Mouse (Mus musculus): ENCODE measurements around the gene Olfr618. TPM values are rescaled to one million over a fixed set of nuclear protein-coding genes. Genes with fewer than 3 reads are reported as not detected.

Olfr618 gene
- not detected for polyA plus RNA-seq (2015; fragmentation: Illumina TruSeq; extraction: RNeasy Lipid Tissue Mini Kit (QIAGEN cat#74804); ENCODE audit: insufficient read depth, low read depth, low replicate concordance)

GRCm38 (mm10) chr7:103589803-103590202 lies at the start of gene Olfr618:
Olfr618 (plus strand) TSS chr7:103590103.

GRCm38 (mm10) chr7:103542617-103543016 lies 47.3 kb upstream of the Olfr618 start, which contains the start of gene Olfr612:
Olfr612 (minus strand) TSS chr7:103542717.

DNA sequence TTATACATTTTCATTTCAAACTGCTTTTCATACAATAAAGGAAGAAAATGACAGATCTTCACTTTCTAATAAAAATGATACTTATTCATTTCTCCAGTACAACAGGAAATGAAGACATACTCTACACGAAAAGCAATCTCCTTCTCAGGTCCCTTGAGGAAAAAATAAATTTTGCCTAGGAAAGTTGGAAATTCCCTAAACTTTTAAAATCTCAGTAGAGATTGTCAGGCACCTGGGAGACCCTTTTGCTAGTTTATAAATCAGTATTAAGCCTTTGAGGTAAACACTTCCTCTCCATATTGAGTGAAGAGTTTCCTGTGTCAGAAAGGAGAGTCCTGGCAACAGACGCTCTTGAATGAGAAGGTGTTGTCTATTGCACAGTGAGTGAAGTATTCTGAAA lies 42.1 kb upstream of the Olfr618 start, which contains the start of gene Olfr613:
Gene Olfr613 (plus strand): TSS at position 301 of the 400 bp plus-strand sequence.

DNA sequence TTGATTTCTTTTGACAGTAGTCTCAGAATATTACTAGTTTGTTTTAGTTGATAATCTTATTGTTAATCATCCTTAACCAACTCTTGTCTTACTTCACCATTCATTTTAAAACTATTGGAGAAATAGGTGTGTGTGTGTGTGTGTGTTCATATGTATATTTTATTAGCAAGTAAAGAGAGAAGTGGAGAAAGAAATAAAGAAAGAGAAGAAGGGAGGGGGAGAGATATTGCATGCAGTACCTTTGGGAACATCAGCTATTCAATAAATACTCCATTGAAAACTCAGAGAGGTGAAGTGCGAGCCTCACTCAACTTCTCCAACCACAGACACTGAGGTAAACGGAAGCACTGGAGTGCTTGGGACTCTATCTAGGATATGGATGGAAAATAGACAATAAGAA lies 34.1 kb upstream of the Olfr618 start, which contains the start of gene Olfr615:
Gene Olfr615 (plus strand): TSS at position 301 of the 400 bp plus-strand sequence.

DNA sequence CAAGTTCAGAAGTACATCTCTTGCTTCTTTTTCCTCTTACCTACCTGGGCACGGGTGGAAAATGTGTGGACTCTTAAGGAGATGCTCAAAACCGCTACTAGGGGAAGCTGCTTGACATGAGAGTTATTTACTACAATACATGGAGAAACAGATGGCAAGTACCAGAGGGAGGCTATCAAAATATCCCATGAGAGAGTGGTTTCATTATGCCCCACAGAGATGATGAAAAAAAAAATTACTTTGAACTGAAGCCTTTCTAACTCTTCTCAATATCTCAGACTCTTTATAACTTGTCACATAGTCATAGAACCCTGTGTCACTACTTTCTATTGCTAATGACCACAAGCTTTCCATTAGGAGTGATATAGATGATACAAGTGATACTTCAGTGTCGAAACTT lies 20.9 kb upstream of the Olfr618 start, which contains the start of gene Olfr616:
Gene Olfr616 (minus strand): TSS at position 101 of the 400 bp plus-strand sequence.

GRCm38 (mm10) chr7:103572761-103573160 lies 17.1 kb upstream of the Olfr618 start, which contains the start of gene Olfr617:
Olfr617 (plus strand) TSS chr7:103573061.

GRCm38 (mm10) chr7:103600275-103600674 lies 10.4 kb downstream of the Olfr618 start, which contains the start of gene Olfr619:
Olfr619 (plus strand) TSS chr7:103600575.

GRCm38 (mm10) chr7:103612434-103612833 lies 22.5 kb downstream of the Olfr618 start, which contains the start of gene Olfr620:
Olfr620 (minus strand) TSS chr7:103612534.

DNA sequence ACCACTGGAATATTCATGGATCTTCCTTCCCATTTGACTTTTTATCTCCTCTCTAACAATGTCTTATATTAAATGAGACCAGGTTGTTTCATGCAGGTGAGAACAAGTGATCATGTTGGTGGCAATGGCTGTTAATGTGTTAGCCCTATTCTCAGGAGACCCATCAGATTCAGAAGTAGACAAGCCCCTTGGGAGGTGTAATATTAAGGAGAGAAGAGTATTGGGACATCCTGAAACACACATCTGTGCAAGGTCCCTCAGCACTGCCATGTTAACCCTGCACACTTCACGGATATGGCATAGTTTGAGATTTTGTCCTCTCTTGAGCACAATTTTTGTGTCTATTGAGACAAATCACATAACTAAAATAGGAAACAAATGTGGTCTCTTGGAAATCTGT lies 52.7 kb downstream of the Olfr618 start, which contains the start of gene Olfr622:
Gene Olfr622 (minus strand): TSS at position 101 of the 400 bp plus-strand sequence.

Other genes starting within 250 kb of the Olfr618 start
- gene Olfr600, start 240.4 kb upstream of the Olfr618 start, polyA plus RNA-seq (2015; fragmentation: Illumina TruSeq; extraction: RNeasy Lipid Tissue Mini Kit (QIAGEN cat#74804); ENCODE audit: insufficient read depth, low read depth, low replicate concordance) = not detected
- gene Olfr601, start 227.4 kb upstream of the Olfr618 start, polyA plus RNA-seq (2015; fragmentation: Illumina TruSeq; extraction: RNeasy Lipid Tissue Mini Kit (QIAGEN cat#74804); ENCODE audit: insufficient read depth, low read depth, low replicate concordance) = not detected
- gene Olfr603, start 203.9 kb upstream of the Olfr618 start, polyA plus RNA-seq (2015; fragmentation: Illumina TruSeq; extraction: RNeasy Lipid Tissue Mini Kit (QIAGEN cat#74804); ENCODE audit: insufficient read depth, low read depth, low replicate concordance) = not detected
- not detected for gene Usp17lc, start 175.0 kb upstream of the Olfr618 start, polyA plus RNA-seq (2015; fragmentation: Illumina TruSeq; extraction: RNeasy Lipid Tissue Mini Kit (QIAGEN cat#74804); ENCODE audit: insufficient read depth, low read depth, low replicate concordance)
- not detected for gene Olfr605, start 144.7 kb upstream of the Olfr618 start, polyA plus RNA-seq (2015; fragmentation: Illumina TruSeq; extraction: RNeasy Lipid Tissue Mini Kit (QIAGEN cat#74804); ENCODE audit: insufficient read depth, low read depth, low replicate concordance)
- not detected for gene Olfr606, start 141.1 kb upstream of the Olfr618 start, polyA plus RNA-seq (2015; fragmentation: Illumina TruSeq; extraction: RNeasy Lipid Tissue Mini Kit (QIAGEN cat#74804); ENCODE audit: insufficient read depth, low read depth, low replicate concordance)
- gene Olfr607, start 126.0 kb upstream of the Olfr618 start, polyA plus RNA-seq (2015; fragmentation: Illumina TruSeq; extraction: RNeasy Lipid Tissue Mini Kit (QIAGEN cat#74804); ENCODE audit: insufficient read depth, low read depth, low replicate concordance) = not detected
- not detected for gene Olfr608, start 120.2 kb upstream of the Olfr618 start, polyA plus RNA-seq (2015; fragmentation: Illumina TruSeq; extraction: RNeasy Lipid Tissue Mini Kit (QIAGEN cat#74804); ENCODE audit: insufficient read depth, low read depth, low replicate concordance)
- not detected for gene Olfr609, start 92.0 kb upstream of the Olfr618 start, polyA plus RNA-seq (2015; fragmentation: Illumina TruSeq; extraction: RNeasy Lipid Tissue Mini Kit (QIAGEN cat#74804); ENCODE audit: insufficient read depth, low read depth, low replicate concordance)
- not detected for gene Olfr610, start 78.0 kb upstream of the Olfr618 start, polyA plus RNA-seq (2015; fragmentation: Illumina TruSeq; extraction: RNeasy Lipid Tissue Mini Kit (QIAGEN cat#74804); ENCODE audit: insufficient read depth, low read depth, low replicate concordance)
- not detected for gene Olfr611, start 69.3 kb upstream of the Olfr618 start, polyA plus RNA-seq (2015; fragmentation: Illumina TruSeq; extraction: RNeasy Lipid Tissue Mini Kit (QIAGEN cat#74804); ENCODE audit: insufficient read depth, low read depth, low replicate concordance)
- not detected for gene Olfr612, start 47.4 kb upstream of the Olfr618 start, polyA plus RNA-seq (2015; fragmentation: Illumina TruSeq; extraction: RNeasy Lipid Tissue Mini Kit (QIAGEN cat#74804); ENCODE audit: insufficient read depth, low read depth, low replicate concordance)
- not detected for gene Olfr613, start 42.0 kb upstream of the Olfr618 start, polyA plus RNA-seq (2015; fragmentation: Illumina TruSeq; extraction: RNeasy Lipid Tissue Mini Kit (QIAGEN cat#74804); ENCODE audit: insufficient read depth, low read depth, low replicate concordance)
- not detected for gene Olfr615, start 34.0 kb upstream of the Olfr618 start, polyA plus RNA-seq (2015; fragmentation: Illumina TruSeq; extraction: RNeasy Lipid Tissue Mini Kit (QIAGEN cat#74804); ENCODE audit: insufficient read depth, low read depth, low replicate concordance)
- gene Olfr616, start 21.0 kb upstream of the Olfr618 start, polyA plus RNA-seq (2015; fragmentation: Illumina TruSeq; extraction: RNeasy Lipid Tissue Mini Kit (QIAGEN cat#74804); ENCODE audit: insufficient read depth, low read depth, low replicate concordance) = not detected
- gene Olfr617, start 17.0 kb upstream of the Olfr618 start, polyA plus RNA-seq (2015; fragmentation: Illumina TruSeq; extraction: RNeasy Lipid Tissue Mini Kit (QIAGEN cat#74804); ENCODE audit: insufficient read depth, low read depth, low replicate concordance) = not detected
- not detected for gene Olfr619, start 10.5 kb downstream of the Olfr618 start, polyA plus RNA-seq (2015; fragmentation: Illumina TruSeq; extraction: RNeasy Lipid Tissue Mini Kit (QIAGEN cat#74804); ENCODE audit: insufficient read depth, low read depth, low replicate concordance)
- not detected for gene Olfr620, start 22.4 kb downstream of the Olfr618 start, polyA plus RNA-seq (2015; fragmentation: Illumina TruSeq; extraction: RNeasy Lipid Tissue Mini Kit (QIAGEN cat#74804); ENCODE audit: insufficient read depth, low read depth, low replicate concordance)
- not detected for gene Olfr622, start 52.6 kb downstream of the Olfr618 start, polyA plus RNA-seq (2015; fragmentation: Illumina TruSeq; extraction: RNeasy Lipid Tissue Mini Kit (QIAGEN cat#74804); ENCODE audit: insufficient read depth, low read depth, low replicate concordance)
- not detected for gene Olfr623, start 73.6 kb downstream of the Olfr618 start, polyA plus RNA-seq (2015; fragmentation: Illumina TruSeq; extraction: RNeasy Lipid Tissue Mini Kit (QIAGEN cat#74804); ENCODE audit: insufficient read depth, low read depth, low replicate concordance)
- gene Olfr624, start 81.1 kb downstream of the Olfr618 start, polyA plus RNA-seq (2015; fragmentation: Illumina TruSeq; extraction: RNeasy Lipid Tissue Mini Kit (QIAGEN cat#74804); ENCODE audit: insufficient read depth, low read depth, low replicate concordance) = not detected
- gene Olfr625-ps1, start 92.6 kb downstream of the Olfr618 start, polyA plus RNA-seq (2015; fragmentation: Illumina TruSeq; extraction: RNeasy Lipid Tissue Mini Kit (QIAGEN cat#74804); ENCODE audit: insufficient read depth, low read depth, low replicate concordance) = not detected
- gene Olfr243, start 124.6 kb downstream of the Olfr618 start, polyA plus RNA-seq (2015; fragmentation: Illumina TruSeq; extraction: RNeasy Lipid Tissue Mini Kit (QIAGEN cat#74804); ENCODE audit: insufficient read depth, low read depth, low replicate concordance) = not detected
- gene Olfr628, start 140.3 kb downstream of the Olfr618 start, polyA plus RNA-seq (2015; fragmentation: Illumina TruSeq; extraction: RNeasy Lipid Tissue Mini Kit (QIAGEN cat#74804); ENCODE audit: insufficient read depth, low read depth, low replicate concordance) = not detected
- not detected for gene Olfr629, start 154.8 kb downstream of the Olfr618 start, polyA plus RNA-seq (2015; fragmentation: Illumina TruSeq; extraction: RNeasy Lipid Tissue Mini Kit (QIAGEN cat#74804); ENCODE audit: insufficient read depth, low read depth, low replicate concordance)
- gene Olfr630, start 167.2 kb downstream of the Olfr618 start, polyA plus RNA-seq (2015; fragmentation: Illumina TruSeq; extraction: RNeasy Lipid Tissue Mini Kit (QIAGEN cat#74804); ENCODE audit: insufficient read depth, low read depth, low replicate concordance) = not detected
- gene Olfr69, start 181.5 kb downstream of the Olfr618 start, polyA plus RNA-seq (2015; fragmentation: Illumina TruSeq; extraction: RNeasy Lipid Tissue Mini Kit (QIAGEN cat#74804); ENCODE audit: insufficient read depth, low read depth, low replicate concordance) = not detected
- gene Olfr68, start 189.6 kb downstream of the Olfr618 start, polyA plus RNA-seq (2015; fragmentation: Illumina TruSeq; extraction: RNeasy Lipid Tissue Mini Kit (QIAGEN cat#74804); ENCODE audit: insufficient read depth, low read depth, low replicate concordance) = not detected
- gene Olfr67, start 201.7 kb downstream of the Olfr618 start, polyA plus RNA-seq (2015; fragmentation: Illumina TruSeq; extraction: RNeasy Lipid Tissue Mini Kit (QIAGEN cat#74804); ENCODE audit: insufficient read depth, low read depth, low replicate concordance) = not detected
- 331 TPM for gene Hbb-bt, start 223.9 kb downstream of the Olfr618 start, polyA plus RNA-seq (2015; fragmentation: Illumina TruSeq; extraction: RNeasy Lipid Tissue Mini Kit (QIAGEN cat#74804); ENCODE audit: insufficient read depth, low read depth, low replicate concordance)
- 2,689 TPM for gene Hbb-bs, start 238.0 kb downstream of the Olfr618 start, polyA plus RNA-seq (2015; fragmentation: Illumina TruSeq; extraction: RNeasy Lipid Tissue Mini Kit (QIAGEN cat#74804); ENCODE audit: insufficient read depth, low read depth, low replicate concordance)